Mouse (Mus musculus): ENCODE results near the gene Bpifa5. TPM values are rescaled to one million over a fixed set of nuclear protein-coding genes. Genes with fewer than 3 reads are reported as not detected.
A peak's percentile ranks its signal among the peaks of the same experiment; 100 is the strongest.
"Not testable (repeated sequence)": the region's sequence is repeated elsewhere in the genome, so short reads cannot be mapped to it uniquely, and the experiment has no call there.

Bpifa5 gene
- not detected for total RNA-seq (2021)
- long read RNA-seq, experiment 1: 0 reads
- long read RNA-seq, experiment 2: 0 reads

GRCm38 (mm10) chr2:154162307-154162706 lies at the start of gene Bpifa5:
TSS of gene Bpifa5 (plus strand) at chr2:154162607.
- intact Hi-C loops (cut with DNase I): no loop called here
- Histone ChIP-seq H3K27ac (no peak within 1 kb of the TSS), H3K4me3 (no peak within 1 kb of the TSS)
- no peak for TF ChIP-seq CTCF (IDR thresholded peaks at IDR 0.05)
- DNase-seq: no peak

- Histone ChIP-seq H3K27ac (no peak overlapping the region), H3K4me3 (no peak overlapping the region)
- no peak for DNase-seq
- no peak for TF ChIP-seq CTCF (IDR thresholded peaks at IDR 0.05)
- intact Hi-C loops (cut with DNase I): no loop called here
These were observed 45.0 kb upstream of the Bpifa5 start for GRCm38 (mm10) chr2:154117381-154117780.

- H3K27ac ChIP-seq: no peak within 1 kb of the TSS
- no peak within 1 kb of the TSS for H3K4me3 ChIP-seq
- intact Hi-C loops (cut with DNase I): no loop called here
- TF ChIP-seq CTCF (IDR thresholded peaks at IDR 0.05): no peak
- no peak for DNase-seq
These were observed 32.3 kb upstream of the Bpifa5 start, which contains the start of gene Bpifa3 for GRCm38 (mm10) chr2:154130120-154130519. TSS of gene Bpifa3 (plus strand) at chr2:154130336.

GRCm38 (mm10) chr2:154142580-154142979 lies 19.8 kb upstream of the Bpifa5 start, which contains the start of gene Bpifa1:
TSS of gene Bpifa1 (plus strand) at chr2:154142880.
- intact Hi-C loops (cut with DNase I): no loop called here
- no peak for DNase-seq
- TF ChIP-seq CTCF (IDR thresholded peaks at IDR 0.05): no peak
- H3K4me3 ChIP-seq: no peak within 1 kb of the TSS
- no peak within 1 kb of the TSS for H3K27ac ChIP-seq

GRCm38 (mm10) chr2:154143735-154144134 lies 18.7 kb upstream of the Bpifa5 start:
- intact Hi-C loops (cut with DNase I): no loop called here
- no peak for TF ChIP-seq CTCF (IDR thresholded peaks at IDR 0.05)
- no peak for DNase-seq

GRCm38 (mm10) chr2:154147496-154147895 lies 14.9 kb upstream of the Bpifa5 start:
- Histone ChIP-seq H3K4me3 (no peak overlapping the region), H3K27ac (no peak overlapping the region)
- no peak for TF ChIP-seq CTCF (IDR thresholded peaks at IDR 0.05)
- DNase-seq: no peak
- intact Hi-C loops (cut with DNase I): no loop called here

More at GRCm38 (mm10) chr2:154143735-154144134, 18.7 kb upstream of the Bpifa5 start:
- Histone ChIP-seq H3K4me3 (no peak overlapping the region), H3K27ac (no peak overlapping the region)

- intact Hi-C loops (cut with DNase I): no loop called here
- Histone ChIP-seq H3K4me3 (no peak overlapping the region), H3K27ac (no peak overlapping the region)
- DNase-seq: no peak
- TF ChIP-seq CTCF (IDR thresholded peaks at IDR 0.05): peak; percentile 56
These were observed 4.0 kb upstream of the Bpifa5 start for GRCm38 (mm10) chr2:154158433-154158832.

GRCm38 (mm10) chr2:154163306-154163705 lies 899 bp downstream of the Bpifa5 start:
- no peak for DNase-seq
- TF ChIP-seq CTCF (IDR thresholded peaks at IDR 0.05): no peak
- intact Hi-C loops (cut with DNase I): no loop called here
- H3K4me3 ChIP-seq: no peak overlapping the region
- H3K27ac ChIP-seq: no peak overlapping the region

- TF ChIP-seq CTCF (IDR thresholded peaks at IDR 0.05): no peak
- Histone ChIP-seq H3K27ac (no peak overlapping the region), H3K4me3 (no peak overlapping the region)
- intact Hi-C loops (cut with DNase I): no loop called here
- no peak for DNase-seq
These were observed 6.8 kb downstream of the Bpifa5 start for GRCm38 (mm10) chr2:154169172-154169571.

GRCm38 (mm10) chr2:154171621-154172020 lies 9.2 kb downstream of the Bpifa5 start:
- no peak for DNase-seq
- no peak for TF ChIP-seq CTCF (IDR thresholded peaks at IDR 0.05)
- no peak overlapping the region for H3K27ac ChIP-seq
- intact Hi-C loops (cut with DNase I): no loop called here
- no peak overlapping the region for H3K4me3 ChIP-seq

- no peak overlapping the region for H3K27ac ChIP-seq
- TF ChIP-seq CTCF (IDR thresholded peaks at IDR 0.05): peak; percentile 69
These were observed 10.9 kb downstream of the Bpifa5 start for GRCm38 (mm10) chr2:154173313-154173712.

GRCm38 (mm10) chr2:154181900-154182299 lies 19.5 kb downstream of the Bpifa5 start:
- intact Hi-C loops (cut with DNase I); DNase-seq; H3K27ac ChIP-seq; H3K4me3 ChIP-seq: not testable (repeated sequence)

More at GRCm38 (mm10) chr2:154173313-154173712, 10.9 kb downstream of the Bpifa5 start:
- no peak for DNase-seq
- intact Hi-C loops (cut with DNase I): no loop called here
- H3K4me3 ChIP-seq: no peak overlapping the region

GRCm38 (mm10) chr2:154183061-154183460 lies 20.7 kb downstream of the Bpifa5 start:
- intact Hi-C loops (cut with DNase I); H3K4me3 ChIP-seq; DNase-seq; H3K27ac ChIP-seq: not testable (repeated sequence)

GRCm38 (mm10) chr2:154185319-154185718 lies 22.9 kb downstream of the Bpifa5 start:
- intact Hi-C loops (cut with DNase I): no loop called here
- DNase-seq: no peak
- no peak overlapping the region for H3K27ac ChIP-seq
- no peak overlapping the region for H3K4me3 ChIP-seq
- TF ChIP-seq CTCF (IDR thresholded peaks at IDR 0.05): no peak
